18 mouse cellular contexts compared by ENCODE assay signal in the genomic region with DNA sequence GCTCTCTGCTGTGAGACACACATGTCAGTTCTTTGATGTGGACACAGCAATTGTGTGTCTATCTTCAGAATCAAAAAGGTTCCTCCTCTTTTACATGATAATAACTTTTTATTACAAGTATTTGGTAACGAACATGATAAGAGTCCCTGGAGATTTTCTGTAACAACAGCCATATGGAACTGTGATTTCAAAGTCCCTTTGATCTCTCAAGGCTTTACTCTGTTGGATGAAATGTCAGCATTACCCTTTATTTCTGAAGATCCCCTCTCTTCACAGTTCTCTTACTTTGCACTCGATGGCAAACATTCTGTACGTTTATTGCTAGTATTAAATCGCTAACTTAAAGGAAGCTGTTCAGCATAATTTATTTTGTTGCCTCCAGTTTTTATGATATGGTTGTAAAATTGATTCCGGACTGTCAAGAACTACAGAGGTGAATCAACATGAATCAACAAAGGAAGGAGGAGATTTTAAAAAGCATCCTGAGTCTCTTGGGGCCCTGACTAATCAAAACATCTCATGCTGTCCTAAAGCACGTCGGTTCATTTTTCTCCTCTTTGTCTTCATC.
DNase-seq lines count a peak whose midpoint lies in the region; ATAC-seq lines count a peak whose summit lies in the region.
"Had no signal": no experiment of that assay in that cellular context is flagged by ENCODE, and none has a peak within 500 bp of the region (broad histone marks: within the 10 kb centered on the region; RNA-seq: fewer than 3 reads in every experiment).

No protein-coding gene starts in this region.

- H3K27ac ChIP-seq in forebrain, embryonic 14.5 days (ENCODE audit: low read depth, low read length): no peak overlapping the region
- no peak overlapping the region for H3K27ac ChIP-seq in forebrain, embryonic 10.5 days
- H3K27ac ChIP-seq in hindbrain, embryonic 13.5 days: 0 out of 2 replicates have a peak overlapping the region, but pooled peaks have one; percentile 46
- no peak overlapping the region for H3K27ac ChIP-seq in hindbrain, embryonic 12.5 days
- peak overlapping the region; percentile 72 for H3K27ac ChIP-seq in midbrain, embryonic 12.5 days (replicated peaks)
- H3K27ac ChIP-seq in midbrain, embryonic 10.5 days (replicated peaks): no peak overlapping the region; the same call in 1 of the 2 replicates
- H3K27ac ChIP-seq in midbrain, embryonic 16.5 days (ENCODE audit: low read length): peak overlapping the region; percentile 66

- H3K36me3 ChIP-seq in forebrain, embryonic 14.5 days (ENCODE audit: control insufficient read depth, insufficient read depth, low read length): no peaks in the 10 kb centered on the region
- H3K36me3 ChIP-seq in forebrain, embryonic 10.5 days (replicated peaks): no peaks in the 10 kb centered on the region
- H3K36me3 ChIP-seq in hindbrain, embryonic 13.5 days: no peaks in the 10 kb centered on the region
- H3K36me3 ChIP-seq in hindbrain, embryonic 12.5 days: no peaks in the 10 kb centered on the region
- no peaks in the 10 kb centered on the region for H3K36me3 ChIP-seq in midbrain, embryonic 12.5 days
- H3K36me3 ChIP-seq in midbrain, embryonic 10.5 days: no peaks in the 10 kb centered on the region
- H3K36me3 ChIP-seq in midbrain, embryonic 16.5 days (ENCODE audit: control insufficient read depth, insufficient read depth, low read length): no peaks in the 10 kb centered on the region

- H3K9me3 ChIP-seq in forebrain, embryonic 14.5 days (replicated peaks; ENCODE audit: control insufficient read depth, low read length): no peaks in the 10 kb centered on the region
- H3K9me3 ChIP-seq in forebrain, embryonic 10.5 days: no peaks in the 10 kb centered on the region
- H3K9me3 ChIP-seq in hindbrain, embryonic 13.5 days: no peaks in the 10 kb centered on the region
- no peaks in the 10 kb centered on the region for H3K9me3 ChIP-seq in hindbrain, embryonic 12.5 days (replicated peaks)
- H3K9me3 ChIP-seq in midbrain, embryonic 12.5 days: no peaks in the 10 kb centered on the region
- no peaks in the 10 kb centered on the region for H3K9me3 ChIP-seq in midbrain, embryonic 10.5 days (replicated peaks)
- H3K9me3 ChIP-seq in midbrain, embryonic 16.5 days (replicated peaks; ENCODE audit: control insufficient read depth, low read length, poor library complexity, severe bottlenecking): no peaks in the 10 kb centered on the region

- no peaks in the 10 kb centered on the region for H3K27me3 ChIP-seq in forebrain, embryonic 14.5 days (replicated peaks; ENCODE audit: control insufficient read depth, insufficient read depth, low read length)
- no peaks in the 10 kb centered on the region for H3K27me3 ChIP-seq in forebrain, embryonic 10.5 days (ENCODE audit: poor library complexity, severe bottlenecking)
- no peaks in the 10 kb centered on the region for H3K27me3 ChIP-seq in hindbrain, embryonic 13.5 days
- H3K27me3 ChIP-seq in hindbrain, embryonic 12.5 days: no peaks in the 10 kb centered on the region
- H3K27me3 ChIP-seq in midbrain, embryonic 12.5 days: no peaks in the 10 kb centered on the region
- no peaks in the 10 kb centered on the region for H3K27me3 ChIP-seq in midbrain, embryonic 10.5 days (ENCODE audit: low read depth, poor library complexity, severe bottlenecking)
- H3K27me3 ChIP-seq in midbrain, embryonic 16.5 days (ENCODE audit: control insufficient read depth, insufficient read depth, low read depth, low read length): no peaks in the 10 kb centered on the region

- 0 out of 2 replicates have a peak, but pooled peaks cover 3% of the 10 kb centered on the region for H3K4me1 ChIP-seq in forebrain, embryonic 14.5 days (ENCODE audit: control insufficient read depth, insufficient read depth, low read length)
- peaks cover 12% of the 10 kb centered on the region; the same call in 1 of the 2 replicates for H3K4me1 ChIP-seq in forebrain, embryonic 10.5 days
- peaks cover 14% of the 10 kb centered on the region for H3K4me1 ChIP-seq in hindbrain, embryonic 13.5 days (replicated peaks)
- H3K4me1 ChIP-seq in hindbrain, embryonic 12.5 days: 0 out of 2 replicates have a peak, but pooled peaks cover 5% of the 10 kb centered on the region
- peaks cover 9% of the 10 kb centered on the region; the same call in 1 of the 2 replicates for H3K4me1 ChIP-seq in midbrain, embryonic 12.5 days
- H3K4me1 ChIP-seq in midbrain, embryonic 10.5 days: peaks cover 15% of the 10 kb centered on the region
- peaks cover 14% of the 10 kb centered on the region for H3K4me1 ChIP-seq in midbrain, embryonic 16.5 days (ENCODE audit: control insufficient read depth, insufficient read depth, low read length)

- 52% methylated on average over 7 of the region's 7 CpGs for WGBS in forebrain, embryonic 14.5 days
- 84% methylated on average over 7 of the region's 7 CpGs for WGBS in forebrain, embryonic 10.5 days
- 43% methylated on average over 7 of the region's 7 CpGs for WGBS in hindbrain, embryonic 13.5 days
- WGBS in hindbrain, embryonic 12.5 days: 44% methylated on average over 7 of the region's 7 CpGs
- WGBS in midbrain, embryonic 12.5 days: 41% methylated on average over 7 of the region's 7 CpGs
- WGBS in midbrain, embryonic 10.5 days: 72% methylated on average over 7 of the region's 7 CpGs
- 19% methylated on average over 7 of the region's 7 CpGs for WGBS in midbrain, embryonic 16.5 days

- no peak overlapping the region for H3K9ac ChIP-seq in forebrain, embryonic 14.5 days (ENCODE audit: low read length)
- H3K9ac ChIP-seq in hindbrain, embryonic 13.5 days: no peak overlapping the region
- H3K9ac ChIP-seq in hindbrain, embryonic 12.5 days: no peak overlapping the region
- H3K9ac ChIP-seq in midbrain, embryonic 12.5 days (replicated peaks): no peak overlapping the region
- H3K9ac ChIP-seq in midbrain, embryonic 16.5 days (ENCODE audit: low read depth, low read length): no peak overlapping the region

- H3K4me2 ChIP-seq in forebrain, embryonic 14.5 days (ENCODE audit: low read length): no peak overlapping the region
- H3K4me2 ChIP-seq in hindbrain, embryonic 13.5 days: no peak overlapping the region
- no peak overlapping the region for H3K4me2 ChIP-seq in hindbrain, embryonic 12.5 days (replicated peaks)
- H3K4me2 ChIP-seq in midbrain, embryonic 12.5 days (replicated peaks): no peak overlapping the region
- no peak overlapping the region for H3K4me2 ChIP-seq in midbrain, embryonic 16.5 days (ENCODE audit: low read length)
- H3K4me2 ChIP-seq: liver, embryonic 11.5 days had no signal

- no peak overlapping the region for H3K4me3 ChIP-seq in forebrain, embryonic 14.5 days (ENCODE audit: low read depth, low read length)
- H3K4me3 ChIP-seq in forebrain, embryonic 10.5 days: no peak overlapping the region
- no peak overlapping the region for H3K4me3 ChIP-seq in hindbrain, embryonic 13.5 days
- no peak overlapping the region for H3K4me3 ChIP-seq in hindbrain, embryonic 12.5 days
- H3K4me3 ChIP-seq in midbrain, embryonic 12.5 days: no peak overlapping the region
- H3K4me3 ChIP-seq in midbrain, embryonic 10.5 days: no peak overlapping the region
- H3K4me3 ChIP-seq in midbrain, embryonic 16.5 days (ENCODE audit: low read depth, low read length): no peak overlapping the region

- peak; percentile 54 for DNase-seq in forebrain, embryonic 14.5 days (ENCODE audit: low spot score)
- DNase-seq in forebrain, embryonic 10.5 days (ENCODE audit: extremely low spot score, low spot score): no peak
- no peak for DNase-seq in midbrain, embryonic 10.5 days (ENCODE audit: low spot score)
- DNase-seq in urinary bladder, postnatal 4 days (ENCODE audit: low spot score in 2 of 2): no peak
- DNase-seq: adrenal gland, postnatal 10 days; cerebellum, adult 9-11 months; gastrocnemius, postnatal 36 days; kidney, postnatal 25 days; layer of hippocampus, adult 9-11 months; lung, adult 18-20 months; lung, postnatal 14 days had no signal

- no peak for ATAC-seq in forebrain, embryonic 14.5 days
- ATAC-seq in hindbrain, embryonic 13.5 days (ENCODE audit: low FRiP score): no peak
- ATAC-seq in hindbrain, embryonic 12.5 days (ENCODE audit: low FRiP score): no peak
- ATAC-seq in midbrain, embryonic 12.5 days (ENCODE audit: low FRiP score, low read depth): peak; percentile 34; the same call in 1 of the 2 replicates
- ATAC-seq in midbrain, embryonic 16.5 days: peak; percentile 45; the same call in 1 of the 2 replicates
- ATAC-seq: activated CD4-positive, CD25-positive, alpha-beta regulatory T cell, adult 4 months; CD4-positive, CD25-positive, alpha-beta regulatory T cell, adult 4 months had no signal

Comparison
In these comparisons a context has a peak if more than half of its experiments do, and no peak if none do; other contexts are left out.
1. H3K27ac ChIP-seq: peak in hindbrain, embryonic 13.5 days (single experiment), midbrain, embryonic 12.5 days (single experiment) and midbrain, embryonic 16.5 days (single experiment); none in forebrain, embryonic 14.5 days (single experiment), forebrain, embryonic 10.5 days (single experiment), hindbrain, embryonic 12.5 days (single experiment) and midbrain, embryonic 10.5 days (single experiment).
2. ATAC-seq: peak in midbrain, embryonic 12.5 days (single experiment) and midbrain, embryonic 16.5 days (single experiment); none in forebrain, embryonic 14.5 days (single experiment), hindbrain, embryonic 13.5 days (single experiment) and hindbrain, embryonic 12.5 days (single experiment).